Mouse (Mus musculus): ENCODE results near the gene Ube2v1. TPM values are rescaled to one million over a fixed set of nuclear protein-coding genes. Genes with fewer than 3 reads are reported as not detected.

Ube2v1 gene
- polyA plus RNA-seq, 2 experiments, result 75.0 to 145 TPM

- Histone ChIP-seq H3K4me1 (replicated peaks; ENCODE audit: control insufficient read depth in 2 of 2, insufficient read depth in 2 of 2, low read length in 1 of 2) (peaks cover 4 to 13% of the 10 kb centered on the region in 2 experiments), H3K9me3 (ENCODE audit: control insufficient read depth, low read length) (no peaks in the 10 kb centered on the region), H3K4me3 (ENCODE audit: insufficient read depth in 1 of 2, low read depth in 2 of 2, low read length in 2 of 2) (no peak overlapping the region), H3K36me3 (replicated peaks; ENCODE audit: control insufficient read depth, insufficient read depth, low read depth) (no peaks in the 10 kb centered on the region; the same call in 1 of the 2 replicates), H3K27me3 (ENCODE audit: control insufficient read depth, insufficient read depth, low read length) (no peaks in the 10 kb centered on the region), H3K9ac (replicated peaks) (no peak overlapping the region), H3K4me2 (ENCODE audit: low read depth) (no peak overlapping the region), H3K27ac (no peak overlapping the region)
- TF ChIP-seq CTCF (IDR thresholded peaks at IDR 0.05; ENCODE audit: low read depth) (peak; percentile 85), EP300 (IDR thresholded peaks at IDR 0.05; ENCODE audit: low read depth) (no peak)
- 69% methylated on average over 3 of the region's 3 CpGs for WGBS (ENCODE audit: insufficient replicate concordance)
- DNase-seq (ENCODE audit: low read depth in 3 of 3, low spot score in 3 of 3), result no peak
- no peak for ATAC-seq (ENCODE audit: insufficient read depth)
Measured at GRCm38 (mm10) chr2:167640279-167640678, 8.4 kb upstream of the Ube2v1 start.

GRCm38 (mm10) chr2:167634865-167635512, 3.1 kb upstream of the Ube2v1 start:
- Histone ChIP-seq H3K27ac (peak overlapping the region; percentile 47), H3K4me3 (ENCODE audit: insufficient read depth in 1 of 2, low read depth in 2 of 2, low read length in 2 of 2) (peak overlapping the region; percentile 31 to 46), H3K9ac (replicated peaks) (peak overlapping the region; percentile 48), H3K4me2 (ENCODE audit: low read depth) (peak overlapping the region; percentile 75), H3K36me3 (replicated peaks; ENCODE audit: control insufficient read depth, insufficient read depth, low read depth) (no peaks in the 10 kb centered on the region), H3K4me1 (replicated peaks; ENCODE audit: control insufficient read depth in 2 of 2, insufficient read depth in 2 of 2, low read length in 1 of 2) (peaks cover 32 to 41% of the 10 kb centered on the region in 2 experiments), H3K9me3 (ENCODE audit: control insufficient read depth, low read length) (no peaks in the 10 kb centered on the region), H3K27me3 (ENCODE audit: control insufficient read depth, insufficient read depth, low read length) (no peaks in the 10 kb centered on the region)
- 60% methylated on average over 7 of the region's 7 CpGs for WGBS (ENCODE audit: insufficient replicate concordance)
- TF ChIP-seq EP300 (IDR thresholded peaks at IDR 0.05; ENCODE audit: low read depth) (no peak), CTCF (IDR thresholded peaks at IDR 0.05; ENCODE audit: low read depth) (no peak)
- DNase-seq (ENCODE audit: low read depth in 3 of 3, low spot score in 3 of 3) (no peak), ATAC-seq (ENCODE audit: insufficient read depth) (no peak)

GRCm38 (mm10) chr2:167634338-167634770, 2.5 kb upstream of the Ube2v1 start:
- Histone ChIP-seq H3K9me3 (ENCODE audit: control insufficient read depth, low read length) (no peaks in the 10 kb centered on the region), H3K4me1 (replicated peaks; ENCODE audit: control insufficient read depth in 2 of 2, insufficient read depth in 2 of 2, low read length in 1 of 2) (peaks cover 38 to 47% of the 10 kb centered on the region in 2 experiments), H3K36me3 (replicated peaks; ENCODE audit: control insufficient read depth, insufficient read depth, low read depth) (no peaks in the 10 kb centered on the region), H3K4me2 (ENCODE audit: low read depth) (peak overlapping the region; percentile 75), H3K4me3 (ENCODE audit: insufficient read depth in 1 of 2, low read depth in 2 of 2, low read length in 2 of 2) (peak overlapping the region; percentile 39 to 46), H3K27ac (peak overlapping the region; percentile 96), H3K9ac (replicated peaks) (peak overlapping the region; percentile 51), H3K27me3 (ENCODE audit: control insufficient read depth, insufficient read depth, low read length) (no peaks in the 10 kb centered on the region)
- DNase-seq (ENCODE audit: low read depth in 3 of 3, low spot score in 3 of 3), result peak; percentile 99
- WGBS (ENCODE audit: insufficient replicate concordance), result under 1% methylated on average over 15 of the region's 15 CpGs
- no peak for TF ChIP-seq CTCF (IDR thresholded peaks at IDR 0.05; ENCODE audit: low read depth)
- TF ChIP-seq EP300 (IDR thresholded peaks at IDR 0.05; ENCODE audit: low read depth), result 0 out of 2 replicates have a peak, but pooled peaks have one; percentile 3
- peak; percentile 67 for ATAC-seq (ENCODE audit: insufficient read depth)

- H3K4me3 ChIP-seq (ENCODE audit: insufficient read depth in 1 of 2, low read depth in 2 of 2, low read length in 2 of 2), result no peak overlapping the region; a peak in 1 of 4 replicates
- peak overlapping the region; percentile 75 for H3K4me2 ChIP-seq (ENCODE audit: low read depth)
Measured at GRCm38 (mm10) chr2:167633537-167633872, 1.6 kb upstream of the Ube2v1 start.

GRCm38 (mm10) chr2:167632731-167633536, 1.0 kb upstream of the Ube2v1 start:
- DNase-seq (ENCODE audit: low read depth in 3 of 3, low spot score in 3 of 3) (no peak), ATAC-seq (ENCODE audit: insufficient read depth) (no peak)
- H3K4me2 ChIP-seq (ENCODE audit: low read depth), result peak overlapping the region; percentile 75
- H3K4me1 ChIP-seq (replicated peaks; ENCODE audit: control insufficient read depth in 2 of 2, insufficient read depth in 2 of 2, low read length in 1 of 2), result peaks cover 47 to 58% of the 10 kb centered on the region in 2 experiments
- H3K27ac ChIP-seq, result peak overlapping the region; percentile 96
- peak overlapping the region; percentile 66 to 98 for H3K4me3 ChIP-seq (ENCODE audit: insufficient read depth in 1 of 2, low read depth in 2 of 2, low read length in 2 of 2)
- peaks cover 6% of the 10 kb centered on the region for H3K36me3 ChIP-seq (replicated peaks; ENCODE audit: control insufficient read depth, insufficient read depth, low read depth)
- no peak for TF ChIP-seq CTCF (IDR thresholded peaks at IDR 0.05; ENCODE audit: low read depth)
- TF ChIP-seq EP300 (IDR thresholded peaks at IDR 0.05; ENCODE audit: low read depth), result no peak
- no peaks in the 10 kb centered on the region for H3K9me3 ChIP-seq (ENCODE audit: control insufficient read depth, low read length)
- WGBS (ENCODE audit: insufficient replicate concordance), result 65% methylated on average over 12 of the region's 12 CpGs
- H3K9ac ChIP-seq (replicated peaks), result peak overlapping the region; percentile 100
- no peaks in the 10 kb centered on the region for H3K27me3 ChIP-seq (ENCODE audit: control insufficient read depth, insufficient read depth, low read length)

More at GRCm38 (mm10) chr2:167633537-167633872, 1.6 kb upstream of the Ube2v1 start:
- peaks cover 41 to 52% of the 10 kb centered on the region in 2 experiments for H3K4me1 ChIP-seq (replicated peaks; ENCODE audit: control insufficient read depth in 2 of 2, insufficient read depth in 2 of 2, low read length in 1 of 2)
- no peak for TF ChIP-seq EP300 (IDR thresholded peaks at IDR 0.05; ENCODE audit: low read depth)
- no peak for TF ChIP-seq CTCF (IDR thresholded peaks at IDR 0.05; ENCODE audit: low read depth)
- 87% methylated on average over 6 of the region's 6 CpGs for WGBS (ENCODE audit: insufficient replicate concordance)
- H3K9me3 ChIP-seq (ENCODE audit: control insufficient read depth, low read length), result no peaks in the 10 kb centered on the region
- H3K36me3 ChIP-seq (replicated peaks; ENCODE audit: control insufficient read depth, insufficient read depth, low read depth), result peaks cover under 1% of the 10 kb centered on the region; the same call in 1 of the 2 replicates
- ATAC-seq (ENCODE audit: insufficient read depth), result no peak
- no peak for DNase-seq (ENCODE audit: low read depth in 3 of 3, low spot score in 3 of 3)
- H3K9ac ChIP-seq (replicated peaks), result peak overlapping the region; percentile 51
- peak overlapping the region; percentile 96 for H3K27ac ChIP-seq
- H3K27me3 ChIP-seq (ENCODE audit: control insufficient read depth, insufficient read depth, low read length), result no peaks in the 10 kb centered on the region
